Mouse (Mus musculus) hindbrain, embryonic 16.5 days (tissue): ENCODE measurements around the gene Cspg5. TPM values are rescaled to one million over a fixed set of nuclear protein-coding genes. Genes with fewer than 3 reads are reported as not detected.

Experiments used
- ATAC-seq: fragments of 200-750 bp; cut with Nextera tagmentation; 2 replicates; pipeline ENCODE4 v1.8.0; 2017; ENCODE audit warnings: moderate TSS enrichment, moderate library complexity
- H3K27ac ChIP-seq: fragments of 300-500 bp; sonication (generic); 2 replicates; pipeline ENCODE4 v1.5.1; 2014; ENCODE audit warnings: low read depth, mild to moderate bottlenecking, control low read depth, low read length, moderate library complexity
- H3K27me3 ChIP-seq: fragments of 300-500 bp; sonication (generic); replicated peaks from 2 replicates; pipeline ENCODE4 v1.6.1; 2014; ENCODE audit warnings: low read length; ENCODE audit not compliant: control insufficient read depth, insufficient read depth
- H3K36me3 ChIP-seq: fragments of 300-500 bp; sonication (generic); 2 replicates; pipeline ENCODE4 v1.6.1; 2014; ENCODE audit warnings: mild to moderate bottlenecking, low read length, moderate library complexity, mixed read lengths; ENCODE audit not compliant: control insufficient read depth, insufficient read depth
- H3K4me1 ChIP-seq: fragments of 300-500 bp; sonication (generic); 2 replicates; pipeline ENCODE4 v1.6.1; 2014; ENCODE audit warnings: low read depth, low read length; ENCODE audit not compliant: control insufficient read depth, insufficient read depth
- H3K4me2 ChIP-seq: fragments of 300-500 bp; sonication (generic); 2 replicates; pipeline ENCODE4 v1.6.1; 2014; ENCODE audit warnings: mild to moderate bottlenecking, low read length, control low read depth, moderate library complexity
- H3K4me3 ChIP-seq: fragments of 300-500 bp; sonication (generic); 2 replicates; pipeline ENCODE4 v1.5.1; 2014; ENCODE audit warnings: mild to moderate bottlenecking, low read length, control low read depth, moderate library complexity
- H3K9ac ChIP-seq: fragments of 300-500 bp; sonication (generic); 2 replicates; pipeline ENCODE4 v1.6.1; 2014; ENCODE audit warnings: low read depth, mild to moderate bottlenecking, control low read depth, low read length, moderate library complexity
- H3K9me3 ChIP-seq: fragments of 300-500 bp; sonication (generic); 2 replicates; pipeline ENCODE4 v1.6.1; 2014; ENCODE audit warnings: mild to moderate bottlenecking, low read length, moderate library complexity; ENCODE audit not compliant: control insufficient read depth
- WGBS: fragments of 180-500 bp; shearing (Covaris S2); extraction: QIAGEN DNeasy Blood & Tissue Kit; methylation state at CpG from one replicate; pipeline ENCODE4 v1.1.7; 2014; 5-methylcytosine and 5-hydroxymethylcytosine counted together
- polyA plus RNA-seq: library from polyadenylated mRNA; unstranded; fragments of >200 nt; fragmentation: Nextera tagmentation; extraction: Ambion mirVana; gene quantifications from 2 replicates; pipeline ENCODE4 v1.2.1, GENCODE M21; 2015

Gene Cspg5
- 207 and 212 TPM in 2 replicates for polyA plus RNA-seq

DNA sequence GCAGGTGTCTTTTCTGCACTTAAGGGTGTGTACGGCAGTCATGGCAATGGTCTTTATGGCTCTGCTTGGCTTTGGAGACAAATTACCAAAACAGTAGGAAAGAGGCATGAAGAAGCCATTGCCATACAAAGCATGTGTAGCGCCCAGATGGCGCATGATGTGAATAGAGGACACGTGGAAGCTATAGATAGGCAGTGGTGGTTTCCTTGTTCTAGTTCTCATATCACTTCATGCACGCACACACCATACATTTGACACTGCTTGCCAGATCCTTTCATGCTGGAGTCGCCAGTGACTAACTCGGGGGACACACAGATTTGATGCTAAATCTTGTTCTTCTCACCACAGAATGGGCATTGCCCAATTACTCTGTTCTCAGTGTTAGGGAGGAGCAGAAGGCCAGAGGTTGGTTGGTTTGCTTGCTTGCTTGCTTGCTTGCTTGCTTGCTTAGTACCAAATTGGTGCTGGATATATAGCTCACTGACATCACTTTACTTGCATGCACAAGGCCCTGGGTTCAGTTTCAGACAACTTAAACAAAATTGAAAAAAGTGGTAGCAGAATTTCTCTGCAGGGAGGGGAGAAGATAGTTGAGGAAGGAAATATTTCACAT lies at the start of gene Cspg5:
TSS of gene Cspg5 (plus strand) at position 563 of the 613 bp plus-strand sequence.
- WGBS, result 90% methylated on average over 7 of the region's 7 CpGs
- no peak for ATAC-seq
- Histone ChIP-seq H3K4me1 (peaks cover 20% of the 10 kb centered on the region), H3K9me3 (no peaks in the 10 kb centered on the region), H3K4me3 (peak within 1 kb of the TSS; percentile 82), H3K4me2 (peak within 1 kb of the TSS; percentile 88), H3K27ac (peak within 1 kb of the TSS; percentile 96), H3K36me3 (peaks cover 2% of the 10 kb centered on the region; the same call in 1 of the 2 replicates), H3K27me3 (no peaks in the 10 kb centered on the region), H3K9ac (peak within 1 kb of the TSS; percentile 89)

GRCm38 (mm10) chr9:110199870-110200269 lies 43.7 kb upstream of the Cspg5 start:
- Histone ChIP-seq H3K4me2 (no peak overlapping the region), H3K4me1 (no peaks in the 10 kb centered on the region), H3K36me3 (peaks cover 35% of the 10 kb centered on the region), H3K9ac (no peak overlapping the region), H3K27ac (no peak overlapping the region), H3K27me3 (no peaks in the 10 kb centered on the region), H3K4me3 (no peak overlapping the region), H3K9me3 (no peaks in the 10 kb centered on the region)
- WGBS, result 88% methylated on average over 2 of the region's 2 CpGs
- no peak for ATAC-seq

DNA sequence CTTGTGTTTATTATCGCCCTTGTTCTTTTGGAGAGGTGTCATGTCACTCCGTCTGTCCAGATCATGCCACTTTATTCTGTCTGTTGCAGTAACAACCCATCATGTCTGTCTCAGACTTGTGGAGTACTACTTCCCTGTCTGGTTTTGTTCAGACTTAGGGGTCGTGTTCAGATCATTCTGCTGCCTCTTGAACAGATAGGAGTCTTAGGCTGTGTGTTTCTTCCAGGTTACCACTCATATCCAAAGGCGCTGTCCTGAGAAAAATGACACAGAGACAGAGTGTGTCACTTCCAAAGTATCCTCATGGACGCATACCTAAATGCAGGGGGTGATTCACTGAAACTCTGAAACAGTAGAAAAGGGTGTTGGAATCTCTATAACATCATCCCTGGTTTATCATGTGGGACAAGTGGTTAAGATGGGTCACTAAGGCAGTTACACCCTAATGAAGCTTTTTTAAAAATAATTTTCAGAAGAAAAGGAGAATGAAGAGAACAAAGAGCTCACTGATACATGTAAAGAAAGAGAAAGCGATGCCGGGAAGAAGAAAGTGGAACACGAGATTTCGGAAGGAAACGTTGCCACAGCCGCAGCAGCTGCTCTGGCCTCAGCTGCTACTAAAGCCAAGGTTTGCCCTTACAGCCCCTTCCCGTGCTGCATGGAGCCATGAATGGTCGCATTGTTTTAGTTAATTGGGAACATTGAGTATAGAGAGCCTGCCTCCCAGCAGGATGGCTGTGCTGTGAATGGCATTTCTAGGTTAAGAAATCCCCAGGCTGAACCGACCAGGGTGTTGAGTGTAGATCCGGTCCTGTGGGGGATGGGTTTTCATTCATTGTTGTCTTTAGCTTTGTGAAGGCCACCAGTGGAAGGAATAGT lies 37.8 kb upstream of the Cspg5 start:
- Histone ChIP-seq H3K27ac (peak overlapping the region; percentile 77), H3K4me1 (peaks cover 2% of the 10 kb centered on the region), H3K9me3 (no peaks in the 10 kb centered on the region), H3K4me2 (no peak overlapping the region), H3K9ac (no peak overlapping the region), H3K27me3 (no peaks in the 10 kb centered on the region), H3K36me3 (peaks cover 27% of the 10 kb centered on the region), H3K4me3 (no peak overlapping the region)
- peak; percentile 96 for ATAC-seq
- 16% methylated on average over 15 of the region's 15 CpGs for WGBS

DNA sequence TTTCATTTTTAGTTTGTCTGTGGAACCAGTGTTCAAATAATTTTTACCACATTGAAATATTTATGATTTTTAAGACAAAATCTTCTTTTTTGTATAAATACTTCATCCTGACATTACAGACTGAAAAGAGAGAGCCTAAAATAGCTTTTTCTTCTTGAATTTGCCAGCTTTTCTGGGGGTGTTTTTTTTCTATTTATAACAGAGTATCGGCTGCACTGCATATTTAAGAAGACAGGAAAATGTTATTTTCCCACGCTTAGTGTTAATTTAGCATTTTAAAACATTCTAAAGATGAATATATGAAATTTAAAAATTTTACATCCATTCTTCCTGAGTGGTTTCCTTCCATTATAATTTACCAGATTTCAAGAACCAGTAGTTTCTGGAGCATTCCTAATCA lies 37.1 kb upstream of the Cspg5 start:
- H3K9me3 ChIP-seq, result no peaks in the 10 kb centered on the region
- H3K4me2 ChIP-seq, result no peak overlapping the region
- 65% methylated on average over 2 of the region's 2 CpGs for WGBS
- H3K9ac ChIP-seq, result no peak overlapping the region
- H3K4me3 ChIP-seq, result no peak overlapping the region
- peak overlapping the region; percentile 56; the same call in 1 of the 2 replicates for H3K27ac ChIP-seq
- peaks cover 29% of the 10 kb centered on the region for H3K36me3 ChIP-seq
- ATAC-seq, result no peak
- H3K4me1 ChIP-seq, result peaks cover 2% of the 10 kb centered on the region
- no peaks in the 10 kb centered on the region for H3K27me3 ChIP-seq

GRCm38 (mm10) chr9:110208265-110208664 lies 35.3 kb upstream of the Cspg5 start:
- Histone ChIP-seq H3K36me3 (peaks cover 24% of the 10 kb centered on the region), H3K9me3 (no peaks in the 10 kb centered on the region), H3K4me1 (peaks cover 2% of the 10 kb centered on the region), H3K27me3 (no peaks in the 10 kb centered on the region), H3K4me2 (no peak overlapping the region), H3K4me3 (no peak overlapping the region), H3K9ac (no peak overlapping the region), H3K27ac (no peak overlapping the region)
- WGBS, result 72% methylated on average over 7 of the region's 7 CpGs
- ATAC-seq, result no peak

DNA sequence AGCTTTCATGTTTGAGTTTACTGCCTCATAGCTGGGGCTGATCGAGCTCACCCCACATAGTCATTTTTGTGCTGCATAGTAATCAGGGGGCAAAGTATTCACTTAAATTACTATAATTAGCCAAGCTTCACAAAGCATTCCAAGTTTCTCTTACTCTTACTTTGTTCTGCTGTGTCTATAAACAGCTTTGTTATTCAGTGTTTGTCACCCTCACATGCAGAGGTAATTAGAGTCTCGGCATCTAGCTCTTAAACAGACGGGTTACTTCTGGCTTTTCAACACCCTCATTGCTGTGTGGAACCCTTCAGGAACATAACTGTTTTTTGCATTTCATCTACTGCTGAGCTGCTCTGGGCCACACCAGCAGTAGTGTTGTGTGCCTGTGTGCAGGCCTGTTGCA lies 34.6 kb upstream of the Cspg5 start:
- H3K9ac ChIP-seq, result no peak overlapping the region
- no peak for ATAC-seq
- H3K4me3 ChIP-seq, result no peak overlapping the region
- peaks cover 23% of the 10 kb centered on the region for H3K36me3 ChIP-seq
- no peak overlapping the region for H3K27ac ChIP-seq
- H3K4me2 ChIP-seq, result no peak overlapping the region
- no peaks in the 10 kb centered on the region for H3K27me3 ChIP-seq
- H3K9me3 ChIP-seq, result no peaks in the 10 kb centered on the region
- peaks cover 2% of the 10 kb centered on the region for H3K4me1 ChIP-seq
- 80% methylated on average over 3 of the region's 3 CpGs for WGBS

- Histone ChIP-seq H3K4me3 (no peak overlapping the region), H3K9ac (no peak overlapping the region), H3K36me3 (peaks cover 31% of the 10 kb centered on the region), H3K4me2 (no peak overlapping the region), H3K9me3 (no peaks in the 10 kb centered on the region), H3K27ac (no peak overlapping the region), H3K4me1 (no peaks in the 10 kb centered on the region), H3K27me3 (no peaks in the 10 kb centered on the region)
- WGBS, result 90% methylated on average over 4 of the region's 4 CpGs
- ATAC-seq, result no peak
Measured at GRCm38 (mm10) chr9:110224273-110224672, 19.3 kb upstream of the Cspg5 start.

GRCm38 (mm10) chr9:110226191-110226590 lies 17.4 kb upstream of the Cspg5 start:
- no peak overlapping the region for H3K9ac ChIP-seq
- 95% methylated on average over 4 of the region's 4 CpGs for WGBS
- no peak for ATAC-seq

DNA sequence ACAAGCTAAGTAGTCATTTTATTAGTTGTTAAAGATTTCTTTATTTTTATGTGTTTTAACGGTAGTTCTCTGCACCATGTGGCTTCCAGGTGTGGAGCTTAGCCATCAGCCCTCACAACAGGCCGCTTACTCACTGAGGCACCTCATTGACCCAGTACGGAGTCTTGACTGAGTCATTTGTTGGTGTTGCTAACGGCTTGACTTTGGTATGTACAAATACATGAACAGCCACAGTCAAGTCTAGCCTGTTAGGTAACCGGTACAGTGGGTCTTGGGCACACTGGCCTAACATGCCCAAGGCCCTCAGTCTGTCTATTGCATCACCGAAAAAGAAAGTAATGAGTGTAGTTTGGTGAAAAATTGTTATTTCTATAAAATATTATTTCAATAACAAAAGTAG lies 14.9 kb upstream of the Cspg5 start:
- peaks cover 13% of the 10 kb centered on the region; the same call in 1 of the 2 replicates for H3K36me3 ChIP-seq
- no peaks in the 10 kb centered on the region for H3K27me3 ChIP-seq
- H3K9me3 ChIP-seq, result no peaks in the 10 kb centered on the region
- no peaks in the 10 kb centered on the region for H3K4me1 ChIP-seq
- WGBS, result 83% methylated on average over 6 of the region's 6 CpGs
- H3K27ac ChIP-seq, result no peak overlapping the region
- no peak for ATAC-seq
- H3K4me2 ChIP-seq, result no peak overlapping the region
- no peak overlapping the region for H3K4me3 ChIP-seq
- H3K9ac ChIP-seq, result no peak overlapping the region

More at GRCm38 (mm10) chr9:110226191-110226590, 17.4 kb upstream of the Cspg5 start:
- no peak overlapping the region for H3K4me3 ChIP-seq
- H3K36me3 ChIP-seq, result peaks cover 31% of the 10 kb centered on the region
- no peaks in the 10 kb centered on the region for H3K9me3 ChIP-seq
- no peak overlapping the region for H3K4me2 ChIP-seq
- no peaks in the 10 kb centered on the region for H3K27me3 ChIP-seq
- no peaks in the 10 kb centered on the region for H3K4me1 ChIP-seq
- no peak overlapping the region for H3K27ac ChIP-seq
